Mouse (Mus musculus): ENCODE data around the gene Mccc1. TPM values are rescaled to one million over a fixed set of nuclear protein-coding genes. Genes with fewer than 3 reads are reported as not detected.

The Mccc1 gene
- 27.4 and 28.1 TPM in 2 replicates for polyA plus RNA-seq (2015; fragmentation: Nextera tagmentation; extraction: Ambion mirVana)

- no peaks in the 10 kb centered on the region for H3K9me3 ChIP-seq (replicated peaks; ENCODE audit: control insufficient read depth, low read length, poor library complexity, severe bottlenecking)
- 4% methylated on average over 39 of the region's 39 CpGs for whole genome bisulfite sequencing
- H3K4me3 ChIP-seq (ENCODE audit: low read depth, low read length): peak within 1 kb of the TSS; percentile 81
- H3K27me3 ChIP-seq (ENCODE audit: control insufficient read depth, insufficient read depth, low read depth, low read length): no peaks in the 10 kb centered on the region
- H3K36me3 ChIP-seq (ENCODE audit: control insufficient read depth, insufficient read depth, low read length): no peaks in the 10 kb centered on the region
- H3K27ac ChIP-seq (ENCODE audit: low read length): peak within 1 kb of the TSS; percentile 95
- peak within 1 kb of the TSS; percentile 90 for H3K4me2 ChIP-seq (ENCODE audit: low read length)
- peak within 1 kb of the TSS; percentile 88 for H3K9ac ChIP-seq (ENCODE audit: low read depth, low read length)
- H3K4me1 ChIP-seq (ENCODE audit: control insufficient read depth, insufficient read depth, low read length): peaks cover 10% of the 10 kb centered on the region
- ATAC-seq: peak; percentile 100
Observed at GRCm38 (mm10) chr3:36000275-36001239, at the start of gene Mccc1. TSS of gene Mccc1 (minus strand) at chr3:36000678.

DNA sequence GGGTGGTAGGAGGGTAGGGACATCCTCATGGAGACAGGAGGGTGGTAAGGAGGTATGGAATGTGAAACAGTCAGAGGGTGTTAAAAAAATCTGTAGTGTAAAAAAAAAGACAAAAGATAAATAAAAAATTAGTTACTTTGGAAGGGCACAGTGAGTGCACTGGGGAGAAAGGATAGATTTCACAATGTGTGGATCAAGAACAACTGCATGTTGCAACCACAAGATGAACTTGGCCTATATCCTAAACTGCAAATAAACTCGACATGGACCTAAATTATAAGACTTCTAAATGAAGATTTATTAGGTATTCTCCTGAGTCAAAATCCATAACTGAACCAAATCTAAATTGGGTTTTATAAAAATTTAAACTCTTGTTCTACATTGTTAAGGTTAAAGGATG, 48.6 kb upstream of the Mccc1 start:
- H3K27me3 ChIP-seq (ENCODE audit: control insufficient read depth, insufficient read depth, low read depth, low read length): no peaks in the 10 kb centered on the region
- 68% methylated on average over 1 of the region's 1 CpGs for WGBS
- ATAC-seq: no peak

DNA sequence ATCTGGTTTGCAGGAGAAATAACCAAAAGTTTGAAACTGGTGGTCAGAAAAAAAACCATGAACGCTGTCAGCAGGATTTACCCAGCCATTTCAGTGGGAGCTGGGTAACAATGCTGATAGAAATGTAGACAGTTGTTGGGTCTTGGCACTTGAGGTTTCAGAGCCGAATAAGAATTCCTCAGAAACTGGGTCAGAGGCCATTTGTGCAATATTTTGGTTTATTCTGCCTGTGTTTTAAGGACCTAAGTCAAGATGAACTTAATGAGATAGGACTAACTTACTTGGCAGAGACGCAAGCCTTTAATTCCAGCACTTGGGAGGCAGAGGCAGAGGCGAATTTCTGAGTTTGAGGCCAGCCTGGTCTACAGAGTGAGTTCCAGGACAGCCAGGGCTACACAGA, 44.6 kb upstream of the Mccc1 start:
- H3K27me3 ChIP-seq (ENCODE audit: control insufficient read depth, insufficient read depth, low read depth, low read length): no peaks in the 10 kb centered on the region
- WGBS: 81% methylated on average over 4 of the region's 4 CpGs
- ATAC-seq: no peak

More for the DNA sequence above, 48.6 kb upstream of the Mccc1 start:
- Histone ChIP-seq H3K27ac (ENCODE audit: low read length) (no peak overlapping the region), H3K4me2 (ENCODE audit: low read length) (no peak overlapping the region), H3K9ac (ENCODE audit: low read depth, low read length) (no peak overlapping the region), H3K4me3 (ENCODE audit: low read depth, low read length) (no peak overlapping the region), H3K36me3 (ENCODE audit: control insufficient read depth, insufficient read depth, low read length) (no peaks in the 10 kb centered on the region), H3K9me3 (replicated peaks; ENCODE audit: control insufficient read depth, low read length, poor library complexity, severe bottlenecking) (no peaks in the 10 kb centered on the region), H3K4me1 (ENCODE audit: control insufficient read depth, insufficient read depth, low read length) (no peaks in the 10 kb centered on the region)

GRCm38 (mm10) chr3:36044520-36044919, 44.0 kb upstream of the Mccc1 start:
- no peaks in the 10 kb centered on the region for H3K9me3 ChIP-seq (replicated peaks; ENCODE audit: control insufficient read depth, low read length, poor library complexity, severe bottlenecking)
- H3K4me3 ChIP-seq (ENCODE audit: low read depth, low read length): no peak overlapping the region
- no peak for ATAC-seq
- H3K4me1 ChIP-seq (ENCODE audit: control insufficient read depth, insufficient read depth, low read length): no peaks in the 10 kb centered on the region
- H3K27ac ChIP-seq (ENCODE audit: low read length): no peak overlapping the region
- no peaks in the 10 kb centered on the region for H3K27me3 ChIP-seq (ENCODE audit: control insufficient read depth, insufficient read depth, low read depth, low read length)
- H3K36me3 ChIP-seq (ENCODE audit: control insufficient read depth, insufficient read depth, low read length): no peaks in the 10 kb centered on the region
- H3K4me2 ChIP-seq (ENCODE audit: low read length): no peak overlapping the region
- H3K9ac ChIP-seq (ENCODE audit: low read depth, low read length): no peak overlapping the region

More for the DNA sequence above, 44.6 kb upstream of the Mccc1 start:
- Histone ChIP-seq H3K4me1 (ENCODE audit: control insufficient read depth, insufficient read depth, low read length) (no peaks in the 10 kb centered on the region), H3K4me3 (ENCODE audit: low read depth, low read length) (no peak overlapping the region), H3K36me3 (ENCODE audit: control insufficient read depth, insufficient read depth, low read length) (no peaks in the 10 kb centered on the region), H3K9ac (ENCODE audit: low read depth, low read length) (no peak overlapping the region), H3K9me3 (replicated peaks; ENCODE audit: control insufficient read depth, low read length, poor library complexity, severe bottlenecking) (no peaks in the 10 kb centered on the region), H3K27ac (ENCODE audit: low read length) (no peak overlapping the region), H3K4me2 (ENCODE audit: low read length) (no peak overlapping the region)

GRCm38 (mm10) chr3:36031740-36032510, 31.4 kb upstream of the Mccc1 start:
- H3K9ac ChIP-seq (ENCODE audit: low read depth, low read length): no peak overlapping the region
- no peaks in the 10 kb centered on the region for H3K9me3 ChIP-seq (replicated peaks; ENCODE audit: control insufficient read depth, low read length, poor library complexity, severe bottlenecking)
- H3K27ac ChIP-seq (ENCODE audit: low read length): no peak overlapping the region
- no peaks in the 10 kb centered on the region for H3K27me3 ChIP-seq (ENCODE audit: control insufficient read depth, insufficient read depth, low read depth, low read length)
- WGBS: 67% methylated on average over 6 of the region's 6 CpGs
- H3K4me2 ChIP-seq (ENCODE audit: low read length): no peak overlapping the region
- H3K4me1 ChIP-seq (ENCODE audit: control insufficient read depth, insufficient read depth, low read length): no peaks in the 10 kb centered on the region
- no peaks in the 10 kb centered on the region for H3K36me3 ChIP-seq (ENCODE audit: control insufficient read depth, insufficient read depth, low read length)
- no peak overlapping the region for H3K4me3 ChIP-seq (ENCODE audit: low read depth, low read length)
- no peak for ATAC-seq

DNA sequence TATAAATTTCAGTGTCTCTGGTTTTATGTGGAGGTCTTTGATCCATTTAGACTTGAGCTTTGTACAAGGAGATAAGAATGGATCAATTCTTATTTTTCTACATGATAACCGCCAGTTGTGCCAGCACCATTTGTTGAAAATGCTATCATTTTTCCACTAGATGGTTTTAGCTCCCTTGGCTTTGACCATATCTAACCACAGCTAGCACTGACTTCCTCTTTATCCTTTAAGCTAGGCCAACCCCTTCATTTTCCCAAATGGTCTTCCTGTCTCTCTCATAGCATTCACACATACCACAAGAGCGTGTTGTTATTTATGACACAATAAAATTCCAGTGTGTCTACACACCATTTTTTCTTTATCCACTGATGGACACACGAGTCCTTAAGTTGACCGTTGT, 29.5 kb upstream of the Mccc1 start:
- no peaks in the 10 kb centered on the region for H3K36me3 ChIP-seq (ENCODE audit: control insufficient read depth, insufficient read depth, low read length)
- no peak for ATAC-seq
- no peaks in the 10 kb centered on the region for H3K27me3 ChIP-seq (ENCODE audit: control insufficient read depth, insufficient read depth, low read depth, low read length)
- H3K9me3 ChIP-seq (replicated peaks; ENCODE audit: control insufficient read depth, low read length, poor library complexity, severe bottlenecking): no peaks in the 10 kb centered on the region
- WGBS: 88% methylated on average over 4 of the region's 4 CpGs
- H3K4me3 ChIP-seq (ENCODE audit: low read depth, low read length): no peak overlapping the region
- no peaks in the 10 kb centered on the region for H3K4me1 ChIP-seq (ENCODE audit: control insufficient read depth, insufficient read depth, low read length)
- no peak overlapping the region for H3K27ac ChIP-seq (ENCODE audit: low read length)
- no peak overlapping the region for H3K4me2 ChIP-seq (ENCODE audit: low read length)
- no peak overlapping the region for H3K9ac ChIP-seq (ENCODE audit: low read depth, low read length)

DNA sequence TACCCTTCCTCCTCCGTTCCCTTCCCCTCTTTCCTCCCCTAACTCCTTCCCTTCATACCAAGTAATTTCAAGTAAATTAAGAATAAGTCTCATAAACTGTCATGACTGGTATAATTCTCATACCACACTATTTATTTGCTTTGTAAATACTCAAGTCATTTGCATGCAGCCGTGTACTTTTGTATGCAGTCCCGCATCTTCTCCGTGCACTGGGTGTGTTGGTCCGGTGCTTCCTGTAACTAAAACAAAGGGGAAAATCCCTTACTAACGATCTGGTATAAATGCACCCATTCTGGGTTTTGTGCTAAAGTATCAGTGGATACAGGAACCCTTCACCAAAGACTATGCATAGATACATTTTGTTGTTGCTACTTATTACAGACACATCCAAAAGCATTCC, 25.3 kb upstream of the Mccc1 start:
- Histone ChIP-seq H3K4me2 (ENCODE audit: low read length) (no peak overlapping the region), H3K9ac (ENCODE audit: low read depth, low read length) (no peak overlapping the region), H3K4me1 (ENCODE audit: control insufficient read depth, insufficient read depth, low read length) (no peaks in the 10 kb centered on the region), H3K36me3 (ENCODE audit: control insufficient read depth, insufficient read depth, low read length) (no peaks in the 10 kb centered on the region), H3K27ac (ENCODE audit: low read length) (no peak overlapping the region), H3K9me3 (replicated peaks; ENCODE audit: control insufficient read depth, low read length, poor library complexity, severe bottlenecking) (no peaks in the 10 kb centered on the region), H3K4me3 (ENCODE audit: low read depth, low read length) (no peak overlapping the region), H3K27me3 (ENCODE audit: control insufficient read depth, insufficient read depth, low read depth, low read length) (no peaks in the 10 kb centered on the region)
- WGBS: 75% methylated on average over 6 of the region's 6 CpGs
- no peak for ATAC-seq

- Histone ChIP-seq H3K36me3 (ENCODE audit: control insufficient read depth, insufficient read depth, low read length) (no peaks in the 10 kb centered on the region), H3K27ac (ENCODE audit: low read length) (no peak overlapping the region), H3K9ac (ENCODE audit: low read depth, low read length) (no peak overlapping the region), H3K4me2 (ENCODE audit: low read length) (no peak overlapping the region), H3K4me1 (ENCODE audit: control insufficient read depth, insufficient read depth, low read length) (no peaks in the 10 kb centered on the region), H3K9me3 (replicated peaks; ENCODE audit: control insufficient read depth, low read length, poor library complexity, severe bottlenecking) (no peaks in the 10 kb centered on the region), H3K4me3 (ENCODE audit: low read depth, low read length) (no peak overlapping the region), H3K27me3 (ENCODE audit: control insufficient read depth, insufficient read depth, low read depth, low read length) (no peaks in the 10 kb centered on the region)
- 74% methylated on average over 3 of the region's 3 CpGs for WGBS
- no peak for ATAC-seq
Observed at GRCm38 (mm10) chr3:36011239-36011638, 10.8 kb upstream of the Mccc1 start.
